Mouse (Mus musculus): ENCODE measurements around the gene Ugt1a10. TPM values are rescaled to one million over a fixed set of nuclear protein-coding genes. Genes with fewer than 3 reads are reported as not detected.
"Not testable (repeated sequence)": the region's sequence is repeated elsewhere in the genome, so short reads cannot be mapped to it uniquely, and the experiment has no call there.

Ugt1a10 gene
- total RNA-seq, 2 experiments from 2014 or later: not detected

DNA sequence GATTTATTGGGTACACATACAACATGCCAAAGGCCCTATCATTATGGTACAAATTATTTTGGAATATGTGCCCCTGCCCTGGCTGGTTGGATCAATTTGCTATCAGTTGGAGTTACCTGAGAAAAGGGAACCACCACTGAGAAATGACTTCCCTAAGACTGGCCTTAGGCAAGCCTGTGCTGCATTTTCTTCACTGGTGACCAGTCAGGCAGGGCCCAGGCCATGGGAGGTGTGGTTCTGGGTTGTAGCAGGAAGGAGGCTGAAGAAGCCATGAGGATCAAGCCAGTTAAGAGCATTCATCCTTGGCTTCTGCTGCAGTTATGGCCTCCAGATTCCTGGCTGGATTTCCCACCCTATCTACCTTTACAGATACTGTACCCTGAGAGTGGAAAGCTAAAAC lies 37.2 kb downstream of the Ugt1a10 start:
- no peak for DNase-seq (ENCODE audit: low spot score in 2 of 2)
- intact Hi-C loops (cut with DNase I): no loop called here

DNA sequence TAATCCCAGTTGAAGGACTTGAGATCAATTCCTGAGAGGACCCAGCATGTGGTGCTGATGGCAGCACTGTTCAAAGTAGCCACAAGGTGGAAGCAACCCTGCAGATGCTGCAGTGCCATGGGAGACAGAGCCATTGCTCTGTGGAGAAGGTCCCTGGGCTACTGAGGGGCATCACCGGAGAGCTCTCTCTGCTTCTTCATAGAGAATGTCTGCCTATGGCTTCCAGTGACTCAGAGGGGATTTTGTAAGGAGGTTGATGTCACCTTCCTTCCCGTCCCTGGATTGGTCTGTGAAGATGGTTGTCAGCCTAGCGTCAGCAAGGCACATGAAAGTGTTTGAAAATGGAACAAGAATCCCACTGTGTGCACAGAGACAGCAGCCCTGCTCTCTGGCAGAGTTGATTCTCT lies 39.1 kb downstream of the Ugt1a10 start:
- intact Hi-C loops (cut with DNase I); DNase-seq (ENCODE audit: low spot score in 2 of 2): not testable (repeated sequence)

DNA sequence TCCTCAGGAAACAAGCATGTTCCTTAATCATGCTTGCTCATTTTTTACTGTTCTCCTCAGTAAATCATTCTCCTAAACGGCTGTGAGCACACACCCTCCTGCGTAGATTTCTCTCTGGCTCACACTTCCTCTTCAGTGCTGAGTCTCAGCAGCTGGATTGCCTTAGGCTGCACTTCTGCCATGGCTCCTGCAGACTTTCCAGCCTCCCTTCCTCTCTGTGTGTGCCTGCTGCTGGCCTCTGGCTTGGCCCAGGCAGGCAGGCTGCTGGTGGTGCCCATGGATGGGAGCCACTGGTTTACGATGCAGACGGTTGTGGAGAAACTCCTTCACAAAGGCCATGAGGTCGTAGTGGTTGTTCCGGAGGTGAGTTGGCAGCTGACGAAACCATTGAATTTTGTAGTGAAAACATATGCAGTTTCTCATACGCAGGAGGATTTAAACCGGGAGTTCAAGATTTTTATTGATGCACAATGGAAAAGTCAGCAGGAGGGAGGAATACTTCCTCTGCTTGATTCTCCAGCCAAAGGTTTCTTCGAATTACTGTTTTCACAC lies 39.8 kb downstream of the Ugt1a10 start, which contains the start of gene Ugt1a7c:
Gene Ugt1a7c (plus strand): TSS at position 122 of the 552 bp plus-strand sequence.
- DNase-seq (ENCODE audit: low spot score in 2 of 2): no peak
- intact Hi-C loops (cut with DNase I): no loop called here

DNA sequence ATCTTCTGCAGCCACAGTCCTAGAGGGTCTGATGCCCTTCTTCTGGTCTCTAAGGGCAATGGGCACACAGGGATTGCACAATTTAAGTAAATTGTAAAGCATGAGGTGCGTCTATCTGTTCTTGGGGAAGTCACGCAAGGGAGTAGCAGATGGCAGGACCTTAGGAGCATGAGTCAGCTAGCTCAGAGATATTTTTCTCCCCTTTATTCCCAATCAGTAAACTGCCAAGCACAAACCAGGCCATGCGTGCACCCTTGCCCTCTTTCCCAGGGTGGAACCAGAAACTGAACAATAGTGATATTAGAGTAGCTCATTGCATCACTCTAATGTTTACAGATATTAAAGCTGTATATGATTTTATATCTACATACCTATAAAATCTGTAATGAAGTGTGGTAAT lies 43.4 kb downstream of the Ugt1a10 start:
- intact Hi-C loops (cut with DNase I); DNase-seq (ENCODE audit: low spot score in 2 of 2): not testable (repeated sequence)

- intact Hi-C loops (cut with DNase I); DNase-seq (ENCODE audit: low spot score in 2 of 2): not testable (repeated sequence)
Observed at GRCm38 (mm10) chr1:88099691-88100090, 44.5 kb downstream of the Ugt1a10 start.

DNA sequence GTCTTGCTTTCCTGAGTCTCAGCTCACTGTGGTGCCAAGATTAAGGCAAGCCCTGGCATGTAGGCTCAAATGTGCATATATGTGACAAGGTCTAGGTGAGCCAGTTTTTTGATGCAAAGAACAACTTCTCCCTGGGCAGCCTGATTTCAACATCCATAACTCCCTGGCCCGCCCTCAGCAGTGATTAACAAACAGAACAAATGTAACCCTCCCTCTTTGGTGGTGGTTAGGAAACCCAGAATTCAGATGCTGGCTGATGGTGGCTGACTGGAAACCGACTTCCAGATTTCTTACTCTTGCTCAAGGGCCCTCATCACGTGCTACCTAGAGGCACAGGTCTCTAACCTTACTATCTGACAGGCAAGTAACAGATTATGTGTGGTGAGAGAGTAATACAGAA lies 47.8 kb downstream of the Ugt1a10 start, which contains the start of gene Ugt1a6b:
Gene Ugt1a6b (plus strand): TSS at position 234 of the 400 bp plus-strand sequence.
- DNase-seq (ENCODE audit: low spot score in 2 of 2); intact Hi-C loops (cut with DNase I): not testable (repeated sequence)

GRCm38 (mm10) chr1:88103697-88104468 lies 48.7 kb downstream of the Ugt1a10 start:
- intact Hi-C loops (cut with DNase I); DNase-seq (ENCODE audit: low spot score in 2 of 2): not testable (repeated sequence)

GRCm38 (mm10) chr1:88104667-88105430 lies 49.7 kb downstream of the Ugt1a10 start:
- intact Hi-C loops (cut with DNase I): no loop called here
- DNase-seq (ENCODE audit: low spot score in 2 of 2): no peak

GRCm38 (mm10) chr1:88105656-88106055 lies 50.5 kb downstream of the Ugt1a10 start:
- DNase-seq (ENCODE audit: low spot score in 2 of 2): no peak
- intact Hi-C loops (cut with DNase I): no loop called here

GRCm38 (mm10) chr1:88109027-88109557 lies 53.9 kb downstream of the Ugt1a10 start:
- DNase-seq (ENCODE audit: low spot score in 2 of 2); intact Hi-C loops (cut with DNase I): not testable (repeated sequence)

DNA sequence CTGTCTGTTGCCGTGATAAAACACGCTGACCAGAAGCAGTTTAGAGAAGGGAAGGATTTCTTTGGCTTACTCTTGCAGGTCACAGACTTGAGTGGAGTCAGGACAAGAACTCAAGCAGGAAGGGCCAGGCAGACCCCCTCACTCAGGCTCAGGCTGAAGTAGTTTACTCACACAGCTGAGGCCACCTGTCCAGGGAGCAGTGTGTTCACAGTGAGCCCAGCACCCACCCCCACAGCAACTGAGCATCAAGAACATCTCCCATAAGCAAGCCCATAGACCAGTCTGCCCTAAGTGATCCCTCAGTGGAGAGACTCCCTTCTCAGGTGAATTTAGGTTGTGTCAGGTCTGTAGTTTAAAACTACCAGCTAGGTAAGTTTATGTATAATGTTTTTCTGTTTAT lies 54.4 kb downstream of the Ugt1a10 start:
- intact Hi-C loops (cut with DNase I); DNase-seq (ENCODE audit: low spot score in 2 of 2): not testable (repeated sequence)

GRCm38 (mm10) chr1:88112769-88113168 lies 57.6 kb downstream of the Ugt1a10 start:
- intact Hi-C loops (cut with DNase I); DNase-seq (ENCODE audit: low spot score in 2 of 2): not testable (repeated sequence)

GRCm38 (mm10) chr1:88120550-88120949 lies 65.4 kb downstream of the Ugt1a10 start:
- intact Hi-C loops (cut with DNase I); DNase-seq (ENCODE audit: low spot score in 2 of 2): not testable (repeated sequence)

DNA sequence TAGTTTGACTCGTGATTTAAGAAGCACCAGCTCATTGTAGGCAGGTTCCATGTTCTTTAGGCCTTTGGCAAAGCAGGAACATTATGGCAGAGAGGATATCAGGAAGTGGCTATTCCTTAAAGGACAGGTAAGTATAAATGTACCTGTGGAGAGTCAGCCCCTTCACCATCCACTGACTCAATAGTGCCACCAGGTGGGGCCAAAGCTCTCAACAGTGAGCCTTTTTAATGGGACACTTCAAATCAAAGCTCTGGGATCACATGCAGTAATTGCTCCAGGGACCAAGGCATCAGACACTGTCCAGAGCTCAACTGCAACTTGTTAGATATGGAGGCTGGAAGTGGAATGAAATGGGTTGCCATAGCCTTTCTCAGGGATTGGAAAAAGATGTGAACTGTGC lies 66.3 kb downstream of the Ugt1a10 start:
- intact Hi-C loops (cut with DNase I); DNase-seq (ENCODE audit: low spot score in 2 of 2): not testable (repeated sequence)

GRCm38 (mm10) chr1:88125827-88126360 lies 70.7 kb downstream of the Ugt1a10 start:
- intact Hi-C loops (cut with DNase I); DNase-seq (ENCODE audit: low spot score in 2 of 2): not testable (repeated sequence)

DNA sequence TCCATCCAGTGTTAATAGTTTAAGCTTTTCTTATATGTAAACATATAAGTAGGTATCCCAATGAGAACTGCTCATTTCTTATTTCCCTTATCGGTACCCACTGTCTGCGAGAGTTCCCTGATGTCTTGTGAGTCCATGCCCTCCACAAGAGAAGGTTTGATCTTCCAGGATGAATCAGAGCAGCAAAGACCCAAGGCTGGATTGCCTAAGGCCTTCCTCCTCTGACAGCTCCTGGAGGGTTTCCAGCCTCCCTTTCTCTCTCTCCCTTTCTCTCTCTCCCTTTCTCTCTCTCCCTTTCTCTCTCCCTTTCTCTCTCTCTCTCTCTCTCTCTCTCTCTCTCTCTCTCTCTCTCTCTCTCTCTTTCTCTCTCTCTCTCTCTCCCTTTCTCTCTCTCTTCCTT lies 73.9 kb downstream of the Ugt1a10 start:
- DNase-seq (ENCODE audit: low spot score in 2 of 2); intact Hi-C loops (cut with DNase I): not testable (repeated sequence)

GRCm38 (mm10) chr1:88130223-88130622 lies 75.0 kb downstream of the Ugt1a10 start:
- DNase-seq (ENCODE audit: low spot score in 2 of 2); intact Hi-C loops (cut with DNase I): not testable (repeated sequence)

DNA sequence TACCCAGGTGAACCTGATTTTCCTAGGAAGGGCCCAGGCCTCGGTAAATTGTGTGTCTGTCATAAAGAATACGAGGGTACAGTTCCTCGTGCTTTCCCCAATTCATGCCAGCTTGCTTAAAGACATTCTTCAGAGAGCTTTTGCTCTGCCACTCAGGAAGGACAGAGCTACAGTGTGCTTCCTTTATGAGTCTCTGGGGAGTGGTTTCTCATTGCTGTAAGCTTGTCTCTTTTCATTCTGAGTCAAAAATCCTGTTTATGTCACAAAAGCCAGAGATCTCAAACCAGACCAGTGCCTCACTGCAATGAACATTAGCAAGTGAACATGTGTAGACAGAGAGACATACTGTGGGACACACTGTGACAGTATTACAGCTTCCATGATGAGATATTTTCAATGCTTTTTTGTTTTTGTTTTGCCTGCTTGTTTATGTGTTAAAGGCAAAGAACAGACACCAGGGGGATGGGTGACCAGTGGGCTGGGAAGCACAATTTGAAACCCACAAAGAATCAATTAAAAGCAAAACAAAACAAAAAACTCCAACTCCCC lies 78.8 kb downstream of the Ugt1a10 start:
- no peak for DNase-seq (ENCODE audit: low spot score in 2 of 2)
- intact Hi-C loops (cut with DNase I): no loop called here

GRCm38 (mm10) chr1:88134457-88135011 lies 79.3 kb downstream of the Ugt1a10 start, which contains the start of gene Ugt1a6a:
Gene Ugt1a6a (plus strand): TSS chr1:88134809.
- DNase-seq (ENCODE audit: low spot score in 2 of 2); intact Hi-C loops (cut with DNase I): not testable (repeated sequence)

Measured in left cerebral cortex, postnatal 36 days (tissue).